Mouse (Mus musculus) midbrain, embryonic 16.5 days (tissue): ENCODE data around the gene Camta1. TPM values are rescaled to one million over a fixed set of nuclear protein-coding genes. Genes with fewer than 3 reads are reported as not detected.

Experiments
- ATAC-seq: fragments of 200-750 bp; cut with Nextera tagmentation; 2 replicates; pipeline ENCODE4 v1.8.0; 2017; ENCODE audit warnings: moderate TSS enrichment
- H3K27ac ChIP-seq: fragments of 300-500 bp; sonication (generic); 2 replicates; pipeline ENCODE4 v1.5.1; 2014; ENCODE audit warnings: mild to moderate bottlenecking, low read length, mixed read lengths
- H3K27me3 ChIP-seq: fragments of 300-500 bp; sonication (generic); 2 replicates; pipeline ENCODE4 v1.6.1; 2014; ENCODE audit warnings: low read depth, low read length, mixed read lengths; ENCODE audit not compliant: control insufficient read depth, insufficient read depth
- H3K36me3 ChIP-seq: fragments of 300-500 bp; sonication (generic); 2 replicates; pipeline ENCODE4 v1.6.1; 2014; ENCODE audit warnings: mild to moderate bottlenecking, low read length, moderate library complexity, mixed read lengths; ENCODE audit not compliant: control insufficient read depth, insufficient read depth
- H3K4me1 ChIP-seq: fragments of 300-500 bp; sonication (generic); 2 replicates; pipeline ENCODE4 v1.6.1; 2014; ENCODE audit warnings: mild to moderate bottlenecking, low read length, mixed read lengths; ENCODE audit not compliant: control insufficient read depth, insufficient read depth
- H3K4me2 ChIP-seq: fragments of 300-500 bp; sonication (generic); 2 replicates; pipeline ENCODE4 v1.6.1; 2014; ENCODE audit warnings: mild to moderate bottlenecking, low read length, mixed read lengths
- H3K4me3 ChIP-seq: fragments of 300-500 bp; sonication (generic); 2 replicates; pipeline ENCODE4 v1.5.1; 2014; ENCODE audit warnings: low read depth, mild to moderate bottlenecking, low read length, moderate library complexity, mixed read lengths
- H3K9ac ChIP-seq: fragments of 300-500 bp; sonication (generic); 2 replicates; pipeline ENCODE4 v1.6.1; 2014; ENCODE audit warnings: low read depth, low read length, mixed read lengths
- H3K9me3 ChIP-seq: fragments of 300-500 bp; sonication (generic); replicated peaks from 2 replicates; pipeline ENCODE4 v1.6.1; 2014; ENCODE audit warnings: mild to moderate bottlenecking, low read length, mixed read lengths; ENCODE audit not compliant: control insufficient read depth, poor library complexity, severe bottlenecking
- WGBS: fragments of 180-500 bp; shearing (Covaris S2); extraction: QIAGEN DNeasy Blood & Tissue Kit; methylation state at CpG from one replicate; pipeline ENCODE4 v1.1.7; 2014; 5-methylcytosine and 5-hydroxymethylcytosine counted together
- polyA plus RNA-seq: library from polyadenylated mRNA; unstranded; fragments of >200 nt; fragmentation: Nextera tagmentation; extraction: Ambion mirVana; gene quantifications from 2 replicates; pipeline ENCODE4 v1.2.1, GENCODE M21; 2015

The Camta1 gene
- polyA plus RNA-seq, 1 experiment from 2014 or later: 159 TPM

GRCm38 (mm10) chr4:151759095-151759494 lies 102.6 kb downstream of the Camta1 start:
- no peak for ATAC-seq
- no peak overlapping the region for H3K4me3 ChIP-seq
- 74% methylated on average over 2 of the region's 2 CpGs for WGBS
- no peak overlapping the region for H3K27ac ChIP-seq
- H3K9me3 ChIP-seq: no peaks in the 10 kb centered on the region
- no peaks in the 10 kb centered on the region for H3K4me1 ChIP-seq
- H3K36me3 ChIP-seq: no peaks in the 10 kb centered on the region
- H3K27me3 ChIP-seq: no peaks in the 10 kb centered on the region
- H3K9ac ChIP-seq: no peak overlapping the region
- H3K4me2 ChIP-seq: no peak overlapping the region

GRCm38 (mm10) chr4:151758337-151758736 lies 103.3 kb downstream of the Camta1 start:
- Histone ChIP-seq H3K9me3 (no peaks in the 10 kb centered on the region), H3K27me3 (no peaks in the 10 kb centered on the region), H3K36me3 (no peaks in the 10 kb centered on the region), H3K4me2 (no peak overlapping the region), H3K4me1 (no peaks in the 10 kb centered on the region), H3K9ac (no peak overlapping the region), H3K27ac (no peak overlapping the region), H3K4me3 (no peak overlapping the region)
- ATAC-seq: no peak
- 90% methylated on average over 13 of the region's 13 CpGs for WGBS

GRCm38 (mm10) chr4:151757261-151757660 lies 104.4 kb downstream of the Camta1 start:
- H3K4me2 ChIP-seq: no peak overlapping the region
- ATAC-seq: no peak
- H3K27me3 ChIP-seq: no peaks in the 10 kb centered on the region
- H3K27ac ChIP-seq: no peak overlapping the region
- H3K36me3 ChIP-seq: no peaks in the 10 kb centered on the region
- no peak overlapping the region for H3K4me3 ChIP-seq
- no peaks in the 10 kb centered on the region for H3K4me1 ChIP-seq
- H3K9ac ChIP-seq: no peak overlapping the region
- 95% methylated on average over 3 of the region's 3 CpGs for WGBS
- no peaks in the 10 kb centered on the region for H3K9me3 ChIP-seq

- H3K27ac ChIP-seq: no peak overlapping the region
- H3K36me3 ChIP-seq: no peaks in the 10 kb centered on the region
- no peak overlapping the region for H3K4me2 ChIP-seq
- WGBS: 90% methylated on average over 10 of the region's 10 CpGs
- peaks cover 8% of the 10 kb centered on the region; the same call in 1 of the 2 replicates for H3K4me1 ChIP-seq
- H3K27me3 ChIP-seq: no peaks in the 10 kb centered on the region
- no peaks in the 10 kb centered on the region for H3K9me3 ChIP-seq
- H3K9ac ChIP-seq: no peak overlapping the region
- no peak for ATAC-seq
- H3K4me3 ChIP-seq: no peak overlapping the region
Measured at GRCm38 (mm10) chr4:151756400-151756799, 105.3 kb downstream of the Camta1 start.

GRCm38 (mm10) chr4:151753231-151753630 lies 108.4 kb downstream of the Camta1 start:
- ATAC-seq: no peak
- 90% methylated on average over 10 of the region's 10 CpGs for WGBS
- H3K27me3 ChIP-seq: no peaks in the 10 kb centered on the region

GRCm38 (mm10) chr4:151752551-151752950 lies 109.1 kb downstream of the Camta1 start:
- 65% methylated on average over 7 of the region's 7 CpGs for WGBS
- H3K9ac ChIP-seq: no peak overlapping the region
- H3K27me3 ChIP-seq: no peaks in the 10 kb centered on the region
- no peaks in the 10 kb centered on the region for H3K36me3 ChIP-seq
- no peak overlapping the region for H3K4me3 ChIP-seq
- H3K9me3 ChIP-seq: no peaks in the 10 kb centered on the region
- ATAC-seq: no peak
- H3K4me1 ChIP-seq: peaks cover 10% of the 10 kb centered on the region; the same call in 1 of the 2 replicates
- no peak overlapping the region for H3K4me2 ChIP-seq
- peak overlapping the region; percentile 33; the same call in 1 of the 2 replicates for H3K27ac ChIP-seq

More at GRCm38 (mm10) chr4:151753231-151753630, 108.4 kb downstream of the Camta1 start:
- H3K9ac ChIP-seq: no peak overlapping the region
- H3K4me3 ChIP-seq: no peak overlapping the region
- H3K27ac ChIP-seq: no peak overlapping the region
- H3K9me3 ChIP-seq: no peaks in the 10 kb centered on the region
- H3K4me2 ChIP-seq: no peak overlapping the region
- no peaks in the 10 kb centered on the region for H3K36me3 ChIP-seq
- peaks cover 10% of the 10 kb centered on the region; the same call in 1 of the 2 replicates for H3K4me1 ChIP-seq

GRCm38 (mm10) chr4:151751270-151751945 lies 110.3 kb downstream of the Camta1 start:
- H3K27ac ChIP-seq: peak overlapping the region; percentile 58; the same call in 1 of the 2 replicates
- no peaks in the 10 kb centered on the region for H3K27me3 ChIP-seq
- H3K9me3 ChIP-seq: no peaks in the 10 kb centered on the region
- H3K4me3 ChIP-seq: no peak overlapping the region
- no peak overlapping the region for H3K4me2 ChIP-seq
- no peaks in the 10 kb centered on the region for H3K36me3 ChIP-seq
- peaks cover 10% of the 10 kb centered on the region; the same call in 1 of the 2 replicates for H3K4me1 ChIP-seq
- no peak for ATAC-seq
- 74% methylated on average over 15 of the region's 15 CpGs for WGBS
- no peak overlapping the region for H3K9ac ChIP-seq

- no peak overlapping the region for H3K27ac ChIP-seq
- H3K36me3 ChIP-seq: no peaks in the 10 kb centered on the region
- peaks cover 14% of the 10 kb centered on the region; the same call in 1 of the 2 replicates for H3K4me1 ChIP-seq
- H3K4me3 ChIP-seq: no peak overlapping the region
- 90% methylated on average over 6 of the region's 6 CpGs for WGBS
- ATAC-seq: no peak
- H3K9ac ChIP-seq: no peak overlapping the region
- H3K4me2 ChIP-seq: no peak overlapping the region
- H3K27me3 ChIP-seq: no peaks in the 10 kb centered on the region
- H3K9me3 ChIP-seq: no peaks in the 10 kb centered on the region
Measured at GRCm38 (mm10) chr4:151747723-151748122, 114.0 kb downstream of the Camta1 start.

GRCm38 (mm10) chr4:151746002-151746606 lies 115.6 kb downstream of the Camta1 start:
- H3K4me3 ChIP-seq: no peak overlapping the region
- H3K9ac ChIP-seq: no peak overlapping the region
- H3K9me3 ChIP-seq: no peaks in the 10 kb centered on the region
- peaks cover 13% of the 10 kb centered on the region for H3K4me1 ChIP-seq
- no peaks in the 10 kb centered on the region for H3K27me3 ChIP-seq
- 19% methylated on average over 9 of the region's 9 CpGs for WGBS
- H3K27ac ChIP-seq: no peak overlapping the region
- peak; percentile 47; the same call in 1 of the 2 replicates for ATAC-seq
- no peak overlapping the region for H3K4me2 ChIP-seq
- no peaks in the 10 kb centered on the region for H3K36me3 ChIP-seq
